Mouse (Mus musculus) CH12.LX (cell line): ENCODE measurements around the gene Vax2. TPM values are rescaled to one million over a fixed set of nuclear protein-coding genes. Genes with fewer than 3 reads are reported as not detected.

Source experiments
- DNase-seq: peaks from one replicate; pipeline ENCODE4 v3.0.0-alpha.2; 2013; ENCODE audit errors: extremely low read depth
- H3K27ac ChIP-seq: 2 replicates; pipeline ENCODE4 v1.5.1; 2012; ENCODE audit warnings: low read depth, mild to moderate bottlenecking, control low read depth, moderate library complexity; ENCODE audit not compliant: insufficient read depth
- H3K27me3 ChIP-seq: replicated peaks from 2 replicates; pipeline ENCODE3; 2012; ENCODE audit warnings: inconsistent platforms
- H3K36me3 ChIP-seq, 2 experiments: replicated peaks in 1 of 2; 2 replicates each; pipeline versions ENCODE3 to v1.6.1; 2012; ENCODE audit warnings: inconsistent platforms in 1 of 2, low read length in 1 of 2, mild to moderate bottlenecking in 1 of 2, mixed read lengths in 1 of 2, moderate library complexity in 1 of 2; ENCODE audit not compliant: control insufficient read depth in 1 of 2, insufficient read depth in 1 of 2
- H3K4me1 ChIP-seq, 2 experiments: 2 replicates each; pipeline ENCODE4 v1.6.1; 2012; ENCODE audit warnings: inconsistent platforms in 1 of 2, moderate library complexity in 1 of 2; ENCODE audit not compliant: insufficient read depth in 2 of 2, control insufficient read depth in 1 of 2
- H3K4me2 ChIP-seq: 2 replicates; pipeline ENCODE4 v1.6.1; 2012; ENCODE audit warnings: low read depth, mild to moderate bottlenecking, control low read depth; ENCODE audit not compliant: poor library complexity, insufficient read depth, severe bottlenecking
- H3K4me3 ChIP-seq, 3 experiments: fragments of 150-350 bp in 1 of 3; sonication (generic) in 1 of 3; replicated peaks in 1 of 3; 2 replicates each; pipeline versions ENCODE3 to v1.5.1; 2011 to 2012; ENCODE audit warnings: low read depth in 2 of 3, low read length in 2 of 3, mild to moderate bottlenecking in 2 of 3, moderate library complexity in 2 of 3, control low read depth in 1 of 3, improper control_type of control experiment in 1 of 3, inconsistent platforms in 1 of 3, mixed read lengths in 1 of 3; ENCODE audit not compliant: poor library complexity in 1 of 3
- H3K79me2 ChIP-seq: replicated peaks from 2 replicates; pipeline ENCODE4 v1.6.1; 2012; ENCODE audit warnings: mild to moderate bottlenecking, moderate library complexity; ENCODE audit not compliant: control insufficient read depth, poor library complexity, insufficient read depth, severe bottlenecking; ENCODE audit errors: extremely low read depth
- H3K9ac ChIP-seq: 2 replicates; pipeline ENCODE4 v1.6.1; 2012; ENCODE audit warnings: low read depth, mild to moderate bottlenecking, control low read depth, moderate library complexity; ENCODE audit not compliant: insufficient read depth
- H3K9me3 ChIP-seq: replicated peaks from 2 replicates; pipeline ENCODE3; 2012; ENCODE audit warnings: low read length, inconsistent platforms, mixed read lengths
- BHLHE40 ChIP-seq: IDR thresholded peaks from 2 replicates; pipeline ENCODE4 v1.6.1; 2011; ENCODE audit warnings: mild to moderate bottlenecking, low read depth, low read length, improper control_type of control experiment
- CHD1 ChIP-seq: IDR thresholded peaks from 2 replicates; pipeline ENCODE4 v1.6.1; 2012; ENCODE audit warnings: low read depth, low read length, improper control_type of control experiment, inconsistent platforms
- CHD2 ChIP-seq: IDR thresholded peaks from 2 replicates; pipeline ENCODE4 v1.6.1; 2011; ENCODE audit warnings: low read length, improper control_type of control experiment
- E2F4 ChIP-seq: IDR thresholded peaks from 2 replicates; pipeline ENCODE4 v1.6.1; 2011; ENCODE audit warnings: low read depth, low read length, improper control_type of control experiment; ENCODE audit not compliant: insufficient replicate concordance
- EP300 ChIP-seq: IDR thresholded peaks from 2 replicates; pipeline ENCODE4 v1.6.1; 2011; ENCODE audit warnings: low read length, improper control_type of control experiment
- GABPA ChIP-seq: IDR thresholded peaks from 2 replicates; pipeline ENCODE4 v1.6.1; 2012; ENCODE audit warnings: low read depth, low read length, improper control_type of control experiment, inconsistent platforms; ENCODE audit not compliant: insufficient replicate concordance
- HCFC1 ChIP-seq: IDR thresholded peaks from 2 replicates; pipeline ENCODE4 v1.6.1; 2012; ENCODE audit warnings: low read depth, mild to moderate bottlenecking, inconsistent platforms, low read length, improper control_type of control experiment
- JUN ChIP-seq: IDR thresholded peaks from 2 replicates; pipeline ENCODE4 v1.6.1; 2011; ENCODE audit warnings: low read depth, mild to moderate bottlenecking, low read length, improper control_type of control experiment, moderate library complexity; ENCODE audit not compliant: insufficient read depth
- JUND ChIP-seq: conservative IDR thresholded peaks from 2 replicates; pipeline ENCODE4 v1.6.1; 2011; ENCODE audit warnings: low read depth, low read length, improper control_type of control experiment
- MXI1 ChIP-seq: IDR thresholded peaks from 2 replicates; pipeline ENCODE4 v1.6.1; 2011; ENCODE audit warnings: mild to moderate bottlenecking, low read depth, low read length, improper control_type of control experiment
- NRF1 ChIP-seq: IDR thresholded peaks from 2 replicates; pipeline ENCODE4 v1.6.1; 2014; ENCODE audit warnings: low read depth, mild to moderate bottlenecking, inconsistent platforms, low read length, improper control_type of control experiment, moderate library complexity
- PAX5 ChIP-seq: IDR thresholded peaks from 2 replicates; pipeline ENCODE4 v1.6.1; 2012; ENCODE audit warnings: low read length, inconsistent platforms, mixed read lengths
- POLR2AphosphoS2 ChIP-seq: IDR thresholded peaks from 2 replicates; pipeline ENCODE4 v1.6.1; 2011; ENCODE audit warnings: low read depth, low read length, improper control_type of control experiment
- RCOR1 ChIP-seq: conservative IDR thresholded peaks from 2 replicates; pipeline ENCODE4 v1.6.1; 2012; ENCODE audit warnings: low read depth, mild to moderate bottlenecking, inconsistent platforms, low read length, improper control_type of control experiment
- TBP ChIP-seq: conservative IDR thresholded peaks from 2 replicates; pipeline ENCODE4 v1.6.1; 2011; ENCODE audit warnings: low read depth, low read length, improper control_type of control experiment
- UBTF ChIP-seq: IDR thresholded peaks from 2 replicates; pipeline ENCODE4 v1.6.1; 2012; ENCODE audit warnings: low read depth, mild to moderate bottlenecking, inconsistent platforms, low read length, improper control_type of control experiment, moderate library complexity
- ZKSCAN1 ChIP-seq: IDR thresholded peaks from 2 replicates; pipeline ENCODE4 v1.6.1; 2012; ENCODE audit warnings: low read depth, inconsistent platforms, low read length, improper control_type of control experiment, borderline replicate concordance
- ZMIZ1 ChIP-seq: IDR thresholded peaks from 2 replicates; pipeline ENCODE4 v1.6.1; 2012; ENCODE audit warnings: low read depth, mild to moderate bottlenecking, inconsistent platforms, low read length, improper control_type of control experiment
- ZNF384 ChIP-seq: IDR thresholded peaks from 2 replicates; pipeline ENCODE4 v1.6.1; 2012; ENCODE audit warnings: low read depth, low read length, improper control_type of control experiment, inconsistent platforms
- dilution Hi-C: fragments of 300-500 bp; cut with MboI; formaldehyde crosslinking; loops from 2 replicates; pipeline ENCODE4 v1.14.3; 2020; ENCODE audit warnings: low sequenced_read_pairs; ENCODE audit not compliant: extremely low pct_unique_long_range_greater_than_20kb, extremely low pct_ligation_motif_present
- in situ Hi-C: fragments of 300-500 bp; cut with MboI; formaldehyde crosslinking; loops from 3 replicates; pipeline ENCODE4 v1.14.3; 2019; ENCODE audit warnings: low sequenced_read_pairs, low pct_ligation_motif_present, low pct_unique_long_range_greater_than_20kb, mixed read lengths
- polyA plus RNA-seq: library from polyadenylated mRNA; unstranded; fragments of >175 nt; gene quantifications from 2 replicates; pipeline ENCODE4 v1.2.1, GENCODE M21; 2012; ENCODE audit warnings: low read depth; ENCODE audit not compliant: insufficient read length
- total RNA-seq, 2 experiments: library from RNA; depleted of rRNA; stranded (reverse); fragments of 300-350 nt in 1 of 2; fragments of >200 nt in 1 of 2; gene quantifications; 2 replicates each; pipeline ENCODE4 v1.2.3; 2012 to 2014

Vax2 gene
- total and polyA plus RNA-seq, 3 experiments = not detected

DNA sequence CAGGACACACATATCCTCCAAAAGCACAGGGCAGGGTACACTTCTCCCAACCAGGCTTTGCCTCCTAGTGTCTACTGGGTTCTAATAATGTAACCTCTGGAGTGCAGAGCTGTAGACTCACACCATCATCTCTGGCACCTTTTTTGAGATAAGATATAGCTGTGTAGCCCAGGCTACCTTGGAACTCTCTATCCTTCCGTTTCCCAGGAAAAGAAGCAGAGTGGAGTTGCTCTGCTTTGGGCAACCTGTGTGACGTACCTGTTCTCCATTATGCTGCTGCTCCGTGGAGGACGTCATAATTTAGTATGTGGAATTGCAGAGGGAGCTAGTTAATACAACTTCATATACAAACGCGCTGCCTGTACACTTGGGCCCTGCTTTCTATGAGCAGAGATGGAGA, 51.3 kb downstream of the Vax2 start, which contains the start of gene Ankrd53:
Gene Ankrd53, plus strand, starts transcription at position 301 of the 400 bp plus-strand sequence.
- no peak within 1 kb of the TSS for H3K9ac ChIP-seq
- H3K9me3 ChIP-seq = no peaks in the 10 kb centered on the region
- peaks cover 2% of the 10 kb centered on the region for H3K27me3 ChIP-seq
- H3K4me1 ChIP-seq = peaks cover 0 to 4% of the 10 kb centered on the region in 2 experiments; a peak in 2 of 4 replicates
- no peak for DNase-seq
- H3K4me3 ChIP-seq = no peak within 1 kb of the TSS
- no peaks in the 10 kb centered on the region for H3K79me2 ChIP-seq
- in situ Hi-C loops = no loop called here
- no peak within 1 kb of the TSS for H3K27ac ChIP-seq
- peaks cover 0 to 51% of the 10 kb centered on the region in 2 experiments for H3K36me3 ChIP-seq
- no peak within 1 kb of the TSS for H3K4me2 ChIP-seq
- dilution Hi-C loops = no loop called here
- no peak for TF ChIP-seq JUND
- TF ChIP-seq ZMIZ1 = no peak
- TF ChIP-seq E2F4 = no peak
- TF ChIP-seq BHLHE40 = no peak
- no peak for TF ChIP-seq EP300
- no peak for TF ChIP-seq PAX5
- TF ChIP-seq CHD2 = no peak
- no peak for TF ChIP-seq NRF1
- TF ChIP-seq TBP = no peak

GRCm38 (mm10) chr6:83762880-83763431, 51.9 kb downstream of the Vax2 start:
- H3K27me3 ChIP-seq = peaks cover 2% of the 10 kb centered on the region
- H3K27ac ChIP-seq = no peak overlapping the region
- no peaks in the 10 kb centered on the region for H3K79me2 ChIP-seq
- H3K4me3 ChIP-seq = no peak overlapping the region
- TF ChIP-seq HCFC1 = no peak
- TF ChIP-seq MXI1 = no peak
- TF ChIP-seq E2F4 = no peak
- no peak for TF ChIP-seq JUN
- TF ChIP-seq CHD2 = no peak
- no peak for TF ChIP-seq ZNF384
- no peak for TF ChIP-seq EP300
- no peak for TF ChIP-seq TBP
- no peak for TF ChIP-seq BHLHE40
- TF ChIP-seq RCOR1 = no peak
- no peak for TF ChIP-seq GABPA
- TF ChIP-seq ZMIZ1 = no peak
- TF ChIP-seq CHD1 = no peak
- TF ChIP-seq UBTF = no peak
- TF ChIP-seq ZKSCAN1 = no peak
- no peak for TF ChIP-seq POLR2AphosphoS2
- TF ChIP-seq NRF1 = no peak
- in situ Hi-C loops (no loop called here), dilution Hi-C loops (no loop called here)
- DNase-seq = no peak
- no peak overlapping the region for H3K9ac ChIP-seq
- H3K36me3 ChIP-seq = peaks cover 0 to 57% of the 10 kb centered on the region in 2 experiments
- H3K4me1 ChIP-seq = peaks cover 0 to 2% of the 10 kb centered on the region in 2 experiments; a peak in 2 of 4 replicates
- H3K9me3 ChIP-seq = no peaks in the 10 kb centered on the region
- H3K4me2 ChIP-seq = no peak overlapping the region
